Mouse (Mus musculus) hindlimb bud, embryonic 11.5 days (tissue): ENCODE results near the gene Ptgir.

Source experiments
- DNase-seq: peaks from one replicate; pipeline ENCODE4 v3.0.0-alpha.2; 2012; ENCODE audit warnings: low read depth, low spot score; ENCODE audit errors: extremely low spot score

Gene Ptgir

GRCm38 (mm10) chr7:16890944-16891343 lies 15.3 kb upstream of the Ptgir start:
- DNase-seq: peak; percentile 85

GRCm38 (mm10) chr7:16891641-16892351 lies 14.5 kb upstream of the Ptgir start, which contains the start of gene Gng8:
Gene Gng8 (plus strand): TSS chr7:16891786.
- peak; percentile 81 for DNase-seq

GRCm38 (mm10) chr7:16892352-16892730 lies 13.9 kb upstream of the Ptgir start:
- DNase-seq: no peak

GRCm38 (mm10) chr7:16893612-16894011 lies 12.7 kb upstream of the Ptgir start:
- no peak for DNase-seq

- no peak for DNase-seq
These were observed 12.0 kb upstream of the Ptgir start for GRCm38 (mm10) chr7:16894279-16894678.

- peak; percentile 68 for DNase-seq
These were observed 11.3 kb upstream of the Ptgir start for GRCm38 (mm10) chr7:16895000-16895399.

- DNase-seq: no peak
These were observed 10.8 kb upstream of the Ptgir start for GRCm38 (mm10) chr7:16895511-16895910.

GRCm38 (mm10) chr7:16900526-16900925 lies 5.8 kb upstream of the Ptgir start:
- no peak for DNase-seq

- DNase-seq: no peak
These were observed 2.8 kb upstream of the Ptgir start for GRCm38 (mm10) chr7:16903439-16903955.

GRCm38 (mm10) chr7:16904120-16904675 lies 2.1 kb upstream of the Ptgir start:
- no peak for DNase-seq

- DNase-seq: no peak
These were observed 734 bp upstream of the Ptgir start for GRCm38 (mm10) chr7:16905491-16906021.

GRCm38 (mm10) chr7:16906889-16907559 lies 734 bp downstream of the Ptgir start:
- DNase-seq: no peak

- DNase-seq: no peak
These were observed 1.6 kb downstream of the Ptgir start for GRCm38 (mm10) chr7:16907842-16908241.

- no peak for DNase-seq
These were observed 2.1 kb downstream of the Ptgir start for GRCm38 (mm10) chr7:16908367-16908766.

- no peak for DNase-seq
These were observed 2.6 kb downstream of the Ptgir start for GRCm38 (mm10) chr7:16908859-16909258.

GRCm38 (mm10) chr7:16909909-16910308 lies 3.6 kb downstream of the Ptgir start:
- no peak for DNase-seq

GRCm38 (mm10) chr7:16911904-16912303 lies 5.6 kb downstream of the Ptgir start:
- no peak for DNase-seq

GRCm38 (mm10) chr7:16912360-16912759 lies 6.1 kb downstream of the Ptgir start:
- DNase-seq: no peak

- no peak for DNase-seq
These were observed 7.6 kb downstream of the Ptgir start for GRCm38 (mm10) chr7:16913806-16914452.

- no peak for DNase-seq
These were observed 8.4 kb downstream of the Ptgir start for GRCm38 (mm10) chr7:16914453-16915343.
